Mouse (Mus musculus): Measurements from ENCODE around the gene Map2k4. TPM values are rescaled to one million over a fixed set of nuclear protein-coding genes. Genes with fewer than 3 reads are reported as not detected.
A peak's percentile ranks its signal among the peaks of the same experiment; 100 is the strongest.

Map2k4 gene
- total RNA-seq, 4 experiments from 2014 or later: 45.2 to 49.8 (median 48.1) TPM

- DNase-seq: no peak
Measured at GRCm38 (mm10) chr11:65773535-65773934, 14.6 kb downstream of the Map2k4 start.

GRCm38 (mm10) chr11:65771546-65771945 lies 16.6 kb downstream of the Map2k4 start:
- no peak for DNase-seq

GRCm38 (mm10) chr11:65769990-65770389 lies 18.1 kb downstream of the Map2k4 start:
- DNase-seq: no peak

GRCm38 (mm10) chr11:65768445-65768844 lies 19.7 kb downstream of the Map2k4 start:
- no peak for DNase-seq

- no peak for DNase-seq
Measured at GRCm38 (mm10) chr11:65760912-65761311, 27.2 kb downstream of the Map2k4 start.

- DNase-seq: no peak
Measured at GRCm38 (mm10) chr11:65759350-65759749, 28.7 kb downstream of the Map2k4 start.

- no peak for DNase-seq
Measured at GRCm38 (mm10) chr11:65754161-65754560, 33.9 kb downstream of the Map2k4 start.

GRCm38 (mm10) chr11:65753593-65753992 lies 34.5 kb downstream of the Map2k4 start:
- DNase-seq: no peak

- no peak for DNase-seq
Measured at GRCm38 (mm10) chr11:65750546-65750945, 37.6 kb downstream of the Map2k4 start.

GRCm38 (mm10) chr11:65747433-65747832 lies 40.7 kb downstream of the Map2k4 start:
- DNase-seq: no peak

- DNase-seq: no peak
Measured at GRCm38 (mm10) chr11:65745707-65746333, 42.3 kb downstream of the Map2k4 start.

GRCm38 (mm10) chr11:65743866-65744265 lies 44.2 kb downstream of the Map2k4 start:
- peak; percentile 36 for DNase-seq

GRCm38 (mm10) chr11:65740811-65741210 lies 47.3 kb downstream of the Map2k4 start:
- DNase-seq: no peak

- no peak for DNase-seq
Measured at GRCm38 (mm10) chr11:65740390-65740789, 47.7 kb downstream of the Map2k4 start.

GRCm38 (mm10) chr11:65739880-65740279 lies 48.2 kb downstream of the Map2k4 start:
- DNase-seq: no peak

GRCm38 (mm10) chr11:65734656-65735055 lies 53.4 kb downstream of the Map2k4 start:
- no peak for DNase-seq

GRCm38 (mm10) chr11:65729623-65730217 lies 58.4 kb downstream of the Map2k4 start:
- no peak for DNase-seq

- peak; percentile 76 for DNase-seq
Measured at GRCm38 (mm10) chr11:65728906-65729305, 59.2 kb downstream of the Map2k4 start.

- DNase-seq: no peak
Measured at GRCm38 (mm10) chr11:65723715-65724114, 64.4 kb downstream of the Map2k4 start.

GRCm38 (mm10) chr11:65721615-65722014 lies 66.5 kb downstream of the Map2k4 start:
- DNase-seq: no peak

GRCm38 (mm10) chr11:65719960-65720359 lies 68.1 kb downstream of the Map2k4 start:
- no peak for DNase-seq

- DNase-seq: no peak
Measured at GRCm38 (mm10) chr11:65713830-65714229, 74.3 kb downstream of the Map2k4 start.

- no peak for DNase-seq
Measured at GRCm38 (mm10) chr11:65712754-65713306, 75.3 kb downstream of the Map2k4 start.

- DNase-seq: no peak
Measured at GRCm38 (mm10) chr11:65706784-65707183, 81.3 kb downstream of the Map2k4 start.

Measured in adrenal gland, adult 8-10 months (tissue).